Mouse (Mus musculus): ENCODE measurements around the gene Plac9a.
"Not testable (repeated sequence)": the region's sequence is repeated elsewhere in the genome, so short reads cannot be mapped to it uniquely, and the experiment has no call there.

Gene Plac9a

GRCm38 (mm10) chr14:25863721-25864120 is 39.2 kb downstream of the Plac9a start:
- no peak for DNase-seq

GRCm38 (mm10) chr14:25861771-25862530 is 40.9 kb downstream of the Plac9a start:
- DNase-seq: no peak

GRCm38 (mm10) chr14:25857940-25858339 is 45.0 kb downstream of the Plac9a start:
- DNase-seq: no peak

- DNase-seq: peak; percentile 23 to 32
Observed at GRCm38 (mm10) chr14:25857168-25857621, 45.7 kb downstream of the Plac9a start.

GRCm38 (mm10) chr14:25855241-25855885 is 47.5 kb downstream of the Plac9a start:
- DNase-seq: peak; percentile 39 to 53

- DNase-seq: no peak
Observed at GRCm38 (mm10) chr14:25853717-25854452, 49.0 kb downstream of the Plac9a start.

GRCm38 (mm10) chr14:25853295-25853694 is 49.6 kb downstream of the Plac9a start:
- no peak for DNase-seq

GRCm38 (mm10) chr14:25852121-25852561 is 50.8 kb downstream of the Plac9a start:
- no peak for DNase-seq

GRCm38 (mm10) chr14:25851189-25851588 is 51.7 kb downstream of the Plac9a start:
- no peak for DNase-seq

- no peak for DNase-seq
Observed at GRCm38 (mm10) chr14:25850433-25850832, 52.5 kb downstream of the Plac9a start.

- DNase-seq: not testable (repeated sequence)
Observed at GRCm38 (mm10) chr14:25848708-25849107, 54.2 kb downstream of the Plac9a start.

- no peak for DNase-seq
Observed at GRCm38 (mm10) chr14:25848237-25848636, 54.7 kb downstream of the Plac9a start.

GRCm38 (mm10) chr14:25847660-25848059 is 55.2 kb downstream of the Plac9a start:
- no peak for DNase-seq

- no peak for DNase-seq
Observed at GRCm38 (mm10) chr14:25846516-25846915, 56.4 kb downstream of the Plac9a start.

- no peak for DNase-seq
Observed at GRCm38 (mm10) chr14:25845832-25846383, 57.0 kb downstream of the Plac9a start.

GRCm38 (mm10) chr14:25844372-25844771 is 58.5 kb downstream of the Plac9a start:
- DNase-seq: no peak

- peak in 1 of 2 experiments; percentile 19 for DNase-seq
Observed at GRCm38 (mm10) chr14:25842688-25843003, 60.3 kb downstream of the Plac9a start.

- DNase-seq: peak; percentile 96 to 97
Observed at GRCm38 (mm10) chr14:25841991-25842687, 60.8 kb downstream of the Plac9a start, which contains the start of gene Anxa11. Gene Anxa11, plus strand, starts transcription at chr14:25842156.

- no peak for DNase-seq
Observed at GRCm38 (mm10) chr14:25841579-25841978, 61.3 kb downstream of the Plac9a start.

GRCm38 (mm10) chr14:25840961-25841360 is 61.9 kb downstream of the Plac9a start:
- DNase-seq: no peak

- no peak for DNase-seq
Observed at GRCm38 (mm10) chr14:25839791-25840190, 63.1 kb downstream of the Plac9a start.

GRCm38 (mm10) chr14:25838411-25838810 is 64.5 kb downstream of the Plac9a start:
- no peak for DNase-seq
